2 mouse cellular contexts compared by ENCODE assay signal in genomic region chr11:58213673-58214342, GRCm38 (mm10).
TF ChIP-seq lines count a peak whose summit lies in the region.

No protein-coding gene starts in this region.

TF ChIP-seq in CH12.LX, 34 proteins besides CTCF, POLR2A, EP300 and RAD21:
- TF ChIP-seq JUND (conservative IDR thresholded peaks at IDR 0.05; ENCODE audit: low read depth, low read length): no peak
- no peak for TF ChIP-seq ELF1 (IDR thresholded peaks at IDR 0.05; ENCODE audit: low read depth, low read length)
- TF ChIP-seq MAFK (IDR thresholded peaks at IDR 0.05; ENCODE audit: insufficient replicate concordance, low read length): no peak
- no peak for TF ChIP-seq E2F4 (IDR thresholded peaks at IDR 0.05; ENCODE audit: insufficient replicate concordance, low read depth, low read length)
- no peak for TF ChIP-seq IRF4 (IDR thresholded peaks at IDR 0.05; ENCODE audit: low read depth, low read length)
- TF ChIP-seq ZNF384 (IDR thresholded peaks at IDR 0.05; ENCODE audit: low read depth, low read length): no peak
- TF ChIP-seq NRF1 (IDR thresholded peaks at IDR 0.05; ENCODE audit: low read depth, low read length): no peak

TF ChIP-seq in MEL, 35 proteins besides CTCF, POLR2A, EP300 and RAD21:
- TF ChIP-seq ETS1 (IDR thresholded peaks at IDR 0.05; ENCODE audit: low read depth, low read length) (peak; percentile 49), GABPA (IDR thresholded peaks at IDR 0.05; ENCODE audit: low read depth, low read length) (no peak), CHD1 (IDR thresholded peaks at IDR 0.05; ENCODE audit: low read depth, low read length) (no peak), RCOR1 (IDR thresholded peaks at IDR 0.05; ENCODE audit: low read depth, low read length) (0 out of 2 replicates have a peak, but pooled peaks have one; percentile 26), E2F4 (IDR thresholded peaks at IDR 0.05; ENCODE audit: borderline replicate concordance, low read depth, low read length) (no peak), NELFE (IDR thresholded peaks at IDR 0.05; ENCODE audit: low read depth, low read length) (peak; percentile 50), TAL1 (IDR thresholded peaks at IDR 0.05; ENCODE audit: low read length) (no peak; the same call in 1 of the 2 replicates), JUND (IDR thresholded peaks at IDR 0.05; ENCODE audit: low read depth, low read length) (no peak), USF2 (IDR thresholded peaks at IDR 0.05; ENCODE audit: borderline replicate concordance in 1 of 2, insufficient read depth in 1 of 2, low read depth in 1 of 2, low read length in 2 of 2) (no peak), SMC3 (IDR thresholded peaks at IDR 0.05; ENCODE audit: low read depth, low read length) (no peak), NRF1 (IDR thresholded peaks at IDR 0.05; ENCODE audit: insufficient read depth, low read depth, low read length, poor library complexity, severe bottlenecking) (no peak), ZKSCAN1 (IDR thresholded peaks at IDR 0.05; ENCODE audit: low read depth, low read length) (no peak), MYC (IDR thresholded peaks at IDR 0.05; ENCODE audit: low read depth, low read length) (peak; percentile 55; the same call in 1 of the 2 replicates), POLR2AphosphoS5 (IDR thresholded peaks at IDR 0.05; ENCODE audit: borderline replicate concordance, low read depth, low read length) (no peak), MEF2A (IDR thresholded peaks at IDR 0.05; ENCODE audit: extremely low read depth, insufficient replicate concordance, low read depth, low read length, poor library complexity, severe bottlenecking) (no peak), CHD2 (IDR thresholded peaks at IDR 0.05; ENCODE audit: low read length) (no peak), ZC3H11A (IDR thresholded peaks at IDR 0.05; ENCODE audit: low read depth, low read length) (no peak), MAZ (IDR thresholded peaks at IDR 0.05; ENCODE audit: low read depth, low read length) (no peak), MAFK (IDR thresholded peaks at IDR 0.05; ENCODE audit: borderline replicate concordance, low read depth, low read length) (no peak), USF1 (IDR thresholded peaks at IDR 0.05; ENCODE audit: low read depth, low read length) (no peak), BHLHE40 (IDR thresholded peaks at IDR 0.05; ENCODE audit: borderline replicate concordance, low read depth, low read length) (no peak), TBP (IDR thresholded peaks at IDR 0.05; ENCODE audit: low read depth, low read length) (peak; percentile 72), TCF12 (IDR thresholded peaks at IDR 0.05; ENCODE audit: low read depth, low read length) (0 out of 2 replicates have a peak, but pooled peaks have one; percentile 25), POLR2AphosphoS2 (IDR thresholded peaks at IDR 0.05; ENCODE audit: low read length) (no peak), MYB (IDR thresholded peaks at IDR 0.05; ENCODE audit: low read depth, low read length) (no peak), GATA1 (IDR thresholded peaks at IDR 0.05; ENCODE audit: low read depth, low read length) (peak; percentile 59), MAX (IDR thresholded peaks at IDR 0.05; ENCODE audit: low read length) (peak; percentile 51), UBTF (IDR thresholded peaks at IDR 0.05; ENCODE audit: borderline replicate concordance, insufficient read depth, low read depth, low read length) (no peak), ZMIZ1 (IDR thresholded peaks at IDR 0.05; ENCODE audit: low read depth, low read length) (no peak; the same call in 1 of the 2 replicates), HCFC1 (IDR thresholded peaks at IDR 0.05; ENCODE audit: low read depth, low read length) (no peak; the same call in 1 of the 2 replicates), KAT2A (conservative IDR thresholded peaks at IDR 0.05; ENCODE audit: low read depth, low read length) (no peak; the same call in 1 of the 2 replicates), ZNF384 (IDR thresholded peaks at IDR 0.05; ENCODE audit: low read depth, low read length) (no peak), ELF1 (IDR thresholded peaks at IDR 0.05; ENCODE audit: low read depth, low read length) (no peak), MXI1 (IDR thresholded peaks at IDR 0.05; ENCODE audit: low read depth, low read length) (peak; percentile 66), SIN3A (IDR thresholded peaks at IDR 0.05; ENCODE audit: low read length) (peak; percentile 54)
